Mouse (Mus musculus) ES-E14 (cell line): Measurements from ENCODE around the gene Smyd5. TPM values are rescaled to one million over a fixed set of nuclear protein-coding genes. Genes with fewer than 3 reads are reported as not detected.
"Not testable (repeated sequence)": the region's sequence is repeated elsewhere in the genome, so short reads cannot be mapped to it uniquely, and the experiment has no call there.

Experiments used
- DNase-seq: peaks from one replicate; pipeline ENCODE4 v3.0.0-alpha.2; 2013; ENCODE audit warnings: low read depth, low spot score
- H3K27ac ChIP-seq: 2 replicates; pipeline ENCODE4 v1.5.1; 2012; ENCODE audit warnings: low read depth, mild to moderate bottlenecking, low read length, moderate library complexity, mixed read lengths; ENCODE audit not compliant: poor library complexity, insufficient read depth, severe bottlenecking
- H3K36me3 ChIP-seq: 2 replicates; pipeline ENCODE4 v1.6.1; 2012; ENCODE audit warnings: mild to moderate bottlenecking, low read length, moderate library complexity, mixed read lengths; ENCODE audit not compliant: control insufficient read depth, poor library complexity, insufficient read depth, severe bottlenecking
- H3K4me1 ChIP-seq, 2 experiments: fragments of 150-350 bp in 1 of 2; sonication (generic) in 1 of 2; 2 replicates each; pipeline ENCODE4 v1.6.1; 2012; ENCODE audit warnings: low read length in 2 of 2, mild to moderate bottlenecking in 1 of 2, mixed read lengths in 1 of 2; ENCODE audit not compliant: control insufficient read depth in 2 of 2, insufficient read depth in 2 of 2, poor library complexity in 1 of 2
- H3K4me3 ChIP-seq, 2 experiments: fragments of 150-350 bp in 1 of 2; sonication (generic) in 1 of 2; 2 replicates each; pipeline ENCODE4 v1.5.1; 2012; ENCODE audit warnings: low read length in 2 of 2, low read depth in 1 of 2, mild to moderate bottlenecking in 1 of 2, mixed read lengths in 1 of 2; ENCODE audit not compliant: insufficient read depth in 1 of 2, poor library complexity in 1 of 2, severe bottlenecking in 1 of 2
- H3K9ac ChIP-seq: 2 replicates; pipeline ENCODE4 v1.6.1; 2012; ENCODE audit warnings: low read depth, mild to moderate bottlenecking, low read length, mixed read lengths; ENCODE audit not compliant: poor library complexity, insufficient read depth, severe bottlenecking
- H3K9me3 ChIP-seq: fragments of 150-350 bp; sonication (generic); 2 replicates; pipeline ENCODE4 v1.6.1; 2012; ENCODE audit warnings: low read depth, mild to moderate bottlenecking, low read length; ENCODE audit not compliant: control insufficient read depth, insufficient read depth
- CHD2 ChIP-seq: IDR thresholded peaks from 2 replicates; pipeline ENCODE4 v1.6.1; 2014; ENCODE audit warnings: mild to moderate bottlenecking, low read depth, low read length, inconsistent platforms
- HCFC1 ChIP-seq: IDR thresholded peaks from 2 replicates; pipeline ENCODE4 v1.6.1; 2012; ENCODE audit warnings: low read length, inconsistent platforms, borderline replicate concordance; ENCODE audit not compliant: insufficient read depth
- MAFK ChIP-seq: IDR thresholded peaks from 2 replicates; pipeline ENCODE4 v1.6.1; 2014; ENCODE audit warnings: mild to moderate bottlenecking, low read depth, low read length, inconsistent platforms; ENCODE audit not compliant: insufficient read depth
- ZC3H11A ChIP-seq: IDR thresholded peaks from 2 replicates; pipeline ENCODE4 v1.6.1; 2012; ENCODE audit warnings: low read depth, mild to moderate bottlenecking, inconsistent platforms, low read length, borderline replicate concordance
- ZNF384 ChIP-seq: IDR thresholded peaks from 2 replicates; pipeline ENCODE4 v1.6.1; 2012; ENCODE audit warnings: low read depth, low read length, inconsistent platforms
- in situ Hi-C, 2 experiments: fragments of 600-800 bp; cut with MboI; formaldehyde crosslinking; loops; one replicate each; pipeline ENCODE4 v1.15.1; 2025; ENCODE audit warnings: low sequenced_read_pairs in 2 of 2, inconsistent platforms in 1 of 2; ENCODE audit not compliant: unreplicated experiment in 2 of 2
- total RNA-seq: library from RNA; depleted of rRNA; stranded (reverse); fragments of 300-350 nt; gene quantifications from 2 replicates; pipeline ENCODE4 v1.2.3, GENCODE M21; 2012

Gene Smyd5
- total RNA-seq, 1 experiment = 94.1 TPM

DNA sequence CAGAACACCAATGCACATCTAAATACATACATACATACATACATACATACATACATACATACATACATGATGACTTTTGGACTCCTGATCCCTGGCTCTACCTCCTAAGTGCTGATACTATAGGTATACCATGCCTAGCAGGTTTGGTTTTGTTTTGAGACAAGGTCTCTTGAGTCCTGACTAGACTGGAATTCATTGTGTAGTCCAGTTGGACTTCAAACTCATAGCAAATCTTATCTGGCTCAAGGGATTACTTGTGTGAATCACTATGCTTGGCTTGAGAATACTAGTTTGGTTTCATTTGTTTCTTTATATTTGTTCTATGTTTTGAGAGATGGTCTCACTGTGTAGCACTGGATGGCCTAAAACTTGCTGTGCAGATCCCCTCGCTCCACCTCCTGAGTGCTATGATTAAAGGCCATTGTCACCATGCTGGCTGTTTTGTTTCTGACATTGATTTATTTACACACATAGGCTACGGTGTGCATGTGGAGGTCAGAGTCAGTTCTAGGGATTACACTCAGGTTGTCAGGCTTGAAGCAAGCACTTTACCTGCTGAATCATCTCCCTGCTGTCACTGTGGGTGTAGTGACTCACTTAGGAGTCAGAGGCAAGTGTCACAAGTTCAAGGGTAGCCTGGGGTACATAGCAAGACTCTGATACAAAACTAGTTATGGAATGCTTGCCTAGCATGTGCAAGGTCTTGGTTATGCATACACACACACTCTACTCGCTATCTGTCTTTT is 11.9 kb downstream of the Smyd5 start:
- Histone ChIP-seq H3K4me1 (peaks cover 0 to 2% of the 10 kb centered on the region in 2 experiments; a peak in 1 of 4 replicates), H3K9me3 (no peaks in the 10 kb centered on the region), H3K9ac (no peak overlapping the region), H3K36me3 (peaks cover 66% of the 10 kb centered on the region), H3K4me3 (no peak overlapping the region), H3K27ac (no peak overlapping the region)
- no peak for DNase-seq
- TF ChIP-seq ZNF384 (no peak), MAFK (no peak), HCFC1 (no peak)
- in situ Hi-C loops = no loop called here

DNA sequence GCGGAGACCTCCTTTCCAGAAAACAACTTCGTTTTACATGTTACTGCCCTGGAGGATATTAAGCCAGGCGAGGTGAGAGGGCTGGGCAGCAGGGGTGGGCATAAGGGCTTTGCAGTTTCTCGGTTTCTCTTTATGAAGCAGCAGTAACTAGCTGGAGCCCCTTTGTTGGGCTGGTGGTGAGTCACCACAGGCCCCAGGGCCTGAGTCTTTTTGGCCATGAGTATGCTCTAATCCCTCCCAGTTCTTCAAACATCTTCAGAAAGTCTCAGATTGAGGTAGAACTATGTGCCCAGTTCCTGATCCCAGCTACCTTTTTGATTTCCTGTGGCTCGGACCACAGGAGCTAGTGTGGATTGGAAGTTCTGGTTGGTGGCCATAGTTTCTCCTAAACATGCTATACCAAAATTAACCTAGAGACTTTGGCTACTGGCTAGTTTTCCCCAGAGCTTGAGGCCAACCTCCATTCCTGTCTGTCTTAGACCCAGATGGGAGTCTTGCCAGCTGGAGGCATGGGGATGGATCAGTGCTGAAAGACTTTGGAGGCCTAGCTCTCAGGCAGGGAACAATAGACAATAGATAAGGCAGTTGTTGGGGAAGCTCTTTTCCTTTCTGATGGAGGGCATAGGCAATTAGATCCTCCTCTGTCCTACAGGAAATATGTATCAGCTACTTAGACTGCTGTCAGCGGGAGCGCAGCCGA is 12.6 kb downstream of the Smyd5 start:
- Histone ChIP-seq H3K27ac (no peak overlapping the region), H3K9ac (no peak overlapping the region), H3K4me3 (no peak overlapping the region), H3K9me3 (no peaks in the 10 kb centered on the region), H3K4me1 (peaks cover 0 to 2% of the 10 kb centered on the region in 2 experiments; a peak in 1 of 4 replicates), H3K36me3 (peaks cover 59% of the 10 kb centered on the region)
- in situ Hi-C loops = no loop called here
- TF ChIP-seq HCFC1 (no peak), ZNF384 (no peak), MAFK (no peak), ZC3H11A (no peak), CHD2 (no peak)
- DNase-seq = no peak

DNA sequence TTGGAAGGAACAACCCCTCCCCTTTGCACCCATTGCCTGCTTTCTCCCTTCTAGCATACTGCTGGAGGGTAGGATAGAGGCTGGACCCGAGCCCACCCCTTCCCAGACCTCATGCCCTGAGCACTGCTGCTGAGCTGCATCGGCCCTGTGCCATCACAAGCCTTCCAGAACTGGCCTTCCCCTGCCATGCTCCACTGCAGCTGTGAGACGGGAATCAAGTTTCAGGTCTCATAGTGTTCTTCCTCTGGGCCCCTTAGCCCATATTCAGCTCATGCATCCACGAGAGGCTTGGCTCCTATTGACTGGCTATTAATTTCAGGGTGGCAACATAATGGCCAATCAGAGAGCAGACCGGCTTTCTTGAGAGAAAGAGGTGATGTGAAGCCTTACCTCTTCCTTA is 13.5 kb downstream of the Smyd5 start:
- DNase-seq = no peak
- Histone ChIP-seq H3K4me1 (no peaks in the 10 kb centered on the region), H3K36me3 (peaks cover 50% of the 10 kb centered on the region), H3K4me3 (no peak overlapping the region), H3K9ac (no peak overlapping the region), H3K9me3 (no peaks in the 10 kb centered on the region), H3K27ac (no peak overlapping the region)
- no peak for TF ChIP-seq ZNF384
- TF ChIP-seq MAFK = no peak
- TF ChIP-seq HCFC1 = no peak
- no peak for TF ChIP-seq ZC3H11A
- no peak for TF ChIP-seq CHD2
- in situ Hi-C loops = no loop called here

DNA sequence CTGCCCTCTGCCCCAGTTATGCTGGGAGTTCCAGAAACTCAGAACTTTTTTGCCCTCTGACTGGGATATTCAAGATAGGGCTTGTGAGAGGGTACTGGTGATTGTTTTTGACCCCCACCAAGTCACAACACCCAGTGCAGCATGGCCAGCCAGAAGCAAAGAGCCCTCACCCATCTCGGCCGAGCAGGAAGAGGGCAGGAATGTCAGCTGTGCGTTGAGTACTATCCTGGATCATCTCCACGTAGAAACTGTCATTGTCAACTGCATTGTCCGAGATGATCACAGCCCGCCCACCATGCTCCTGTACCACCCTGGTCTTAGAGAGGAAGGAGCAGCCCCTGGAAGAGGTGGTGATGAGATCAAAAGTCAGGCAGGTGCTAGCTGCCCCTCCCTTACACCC is 15.6 kb downstream of the Smyd5 start:
- no peaks in the 10 kb centered on the region for H3K9me3 ChIP-seq
- TF ChIP-seq CHD2 (no peak), MAFK (no peak), HCFC1 (no peak), ZC3H11A (no peak), ZNF384 (no peak)
- H3K36me3 ChIP-seq = peaks cover 32% of the 10 kb centered on the region
- H3K9ac ChIP-seq = no peak overlapping the region
- no peak for DNase-seq
- in situ Hi-C loops = no loop called here
- no peaks in the 10 kb centered on the region for H3K4me1 ChIP-seq
- H3K27ac ChIP-seq = no peak overlapping the region
- H3K4me3 ChIP-seq = no peak overlapping the region

DNA sequence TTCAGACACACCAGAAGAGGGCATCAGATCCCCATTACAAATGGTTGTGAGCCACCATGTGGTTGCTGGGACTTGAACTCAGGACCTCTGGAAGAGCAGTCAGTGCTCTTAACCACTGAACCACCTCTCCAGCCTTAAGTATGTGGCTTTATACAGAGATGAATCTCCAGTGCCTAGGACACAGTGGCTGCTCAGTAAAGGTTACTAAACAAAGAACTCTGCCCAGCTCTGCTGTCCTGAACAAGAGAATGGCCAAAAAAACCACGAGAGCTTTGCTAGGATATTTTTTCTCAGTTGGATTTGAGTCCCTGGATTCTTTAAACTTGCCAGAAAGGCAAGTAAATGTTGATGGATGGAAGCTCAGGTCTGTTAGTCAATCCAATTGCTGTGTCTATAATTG is 18.4 kb downstream of the Smyd5 start:
- H3K9ac ChIP-seq, DNase-seq, H3K27ac ChIP-seq, in situ Hi-C loops, H3K9me3 ChIP-seq, H3K4me1 ChIP-seq: not testable (repeated sequence)
- peaks cover 24% of the 10 kb centered on the region for H3K36me3 ChIP-seq
- H3K4me3 ChIP-seq = peak overlapping the region in 1 of 2 experiments; percentile 71; a peak in 1 of 4 replicates
